Mouse (Mus musculus): ENCODE results near the gene Rad17.

- TF ChIP-seq CTCF (IDR thresholded peaks at IDR 0.05; ENCODE audit: control insufficient read depth, insufficient read depth, low read length) (no peak), POLR2A (IDR thresholded peaks at IDR 0.05; ENCODE audit: borderline replicate concordance, control insufficient read depth, low read depth, low read length) (no peak)
Measured at GRCm38 (mm10) chr13:100612251-100612650, 38.6 kb downstream of the Rad17 start.

All from bone marrow, adult 2 months (tissue).